Mouse (Mus musculus) spleen, adult 12 weeks (tissue): Measurements from ENCODE around the gene Galr3.
"Not testable (repeated sequence)": the region's sequence is repeated elsewhere in the genome, so short reads cannot be mapped to it uniquely, and the experiment has no call there.

Experiments used
- DNase-seq: peaks from one replicate; pipeline ENCODE4 v3.0.0; 2022; ENCODE audit warnings: low spot score

Gene Galr3

DNA sequence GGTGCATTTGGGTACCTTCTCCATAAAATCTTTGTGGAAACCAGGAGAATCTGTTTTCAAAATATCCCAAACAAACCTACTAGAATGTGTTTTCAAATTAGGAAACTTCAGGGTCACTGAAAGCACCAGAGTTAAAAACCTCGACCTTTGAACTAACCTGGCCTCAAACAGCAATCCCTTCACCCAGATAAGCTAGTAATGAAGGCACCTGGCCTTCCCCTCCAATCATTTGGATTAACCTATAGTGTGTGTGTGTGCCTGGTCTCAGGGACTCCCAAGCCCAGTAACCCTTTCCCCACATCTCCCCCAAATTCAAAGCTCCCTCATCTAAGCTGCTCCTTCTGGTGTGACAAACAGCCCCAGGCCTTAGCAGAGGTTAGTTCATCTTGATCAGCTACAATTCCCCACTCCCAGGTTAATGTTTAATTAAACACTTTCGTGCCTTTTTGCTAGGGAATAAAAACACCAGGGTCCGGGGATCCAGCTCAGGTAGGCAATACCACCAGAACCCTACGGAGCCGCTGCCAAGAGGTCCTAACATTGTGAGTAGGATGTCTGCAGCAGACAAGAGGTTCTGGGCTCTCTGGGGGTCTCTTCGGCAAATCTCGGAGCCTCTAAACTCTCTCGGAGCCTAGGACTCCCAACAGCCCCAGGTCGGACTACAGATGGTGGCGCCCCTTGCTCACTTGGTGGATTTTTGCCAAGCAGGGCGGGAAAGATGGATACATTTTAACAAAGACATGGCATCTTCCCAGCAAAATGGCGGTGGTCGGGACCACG is 15.0 kb upstream of the Galr3 start:
- DNase-seq, result no peak

DNA sequence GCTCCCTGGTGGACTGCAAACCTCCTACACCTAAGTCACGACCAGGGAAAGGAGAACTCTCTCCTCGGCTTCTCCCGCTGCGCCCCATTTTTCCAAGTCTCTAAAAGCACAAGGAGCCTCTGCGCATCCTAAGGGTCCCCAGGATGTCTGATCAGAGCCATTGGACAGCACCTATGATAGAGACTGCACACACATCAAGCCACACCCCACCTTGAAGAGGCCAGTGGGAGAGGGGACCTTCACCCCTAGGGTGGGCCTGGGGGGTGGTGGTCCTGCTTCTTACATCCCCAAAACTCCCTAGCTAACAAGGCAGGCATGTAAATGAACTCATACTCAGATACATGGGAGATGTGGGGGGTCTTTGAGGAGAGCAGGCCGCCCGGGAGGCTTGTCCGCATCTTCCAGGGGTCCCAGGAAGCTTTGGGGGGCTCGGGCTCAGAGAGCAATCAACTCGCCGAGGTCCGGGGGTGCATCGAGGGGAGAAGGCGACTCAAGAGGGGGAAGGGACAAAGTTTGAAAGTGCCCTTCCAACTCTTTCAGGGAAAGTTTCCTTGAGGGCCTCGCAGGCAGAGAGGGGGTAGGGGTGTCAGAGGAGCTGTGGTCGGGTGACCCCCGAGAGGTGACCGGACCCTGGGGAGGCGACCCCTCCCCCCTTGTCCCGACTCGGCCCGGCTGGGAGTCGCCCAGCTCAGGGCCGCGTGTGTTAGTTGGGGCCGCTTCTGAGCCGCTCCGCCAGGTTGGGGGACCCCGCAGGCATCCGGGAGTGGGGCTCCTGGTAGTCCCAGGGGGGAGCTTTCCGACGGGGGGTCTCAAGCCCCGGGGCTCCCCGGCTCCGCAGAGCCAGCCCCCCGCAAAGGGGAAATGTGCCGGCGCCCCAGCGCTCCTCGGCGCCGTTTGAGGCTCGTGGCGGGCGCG is 14.1 kb upstream of the Galr3 start:
- no peak for DNase-seq

DNA sequence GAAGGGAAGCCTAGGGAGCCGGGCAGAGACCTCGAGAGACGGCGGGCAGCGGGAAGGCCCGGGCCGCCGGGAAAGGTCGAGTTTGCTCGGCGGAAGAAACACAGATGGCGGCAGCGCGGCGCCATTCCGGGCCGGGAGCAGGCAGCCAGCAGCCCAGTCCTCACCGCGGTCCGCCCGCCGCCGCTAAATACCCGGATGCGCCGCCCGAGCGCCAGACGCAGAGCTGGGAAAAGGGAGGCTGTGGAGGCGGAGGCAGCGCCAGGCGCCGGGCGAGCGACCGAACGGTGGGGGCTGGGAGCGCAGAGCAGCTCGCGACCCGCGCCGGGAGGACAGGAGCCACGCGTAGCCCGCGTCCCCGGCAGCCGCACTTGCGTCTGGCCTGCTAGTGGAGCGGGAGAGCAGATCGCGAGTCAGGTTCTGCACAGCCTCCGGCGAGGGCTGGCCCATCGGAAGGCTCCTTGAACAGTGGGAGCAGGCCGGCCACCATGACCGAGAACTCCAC is 13.4 kb upstream of the Galr3 start, which contains the start of gene H1f0:
TSS of gene H1f0 (plus strand) at position 214 of the 502 bp plus-strand sequence.
- DNase-seq, result peak; percentile 50

DNA sequence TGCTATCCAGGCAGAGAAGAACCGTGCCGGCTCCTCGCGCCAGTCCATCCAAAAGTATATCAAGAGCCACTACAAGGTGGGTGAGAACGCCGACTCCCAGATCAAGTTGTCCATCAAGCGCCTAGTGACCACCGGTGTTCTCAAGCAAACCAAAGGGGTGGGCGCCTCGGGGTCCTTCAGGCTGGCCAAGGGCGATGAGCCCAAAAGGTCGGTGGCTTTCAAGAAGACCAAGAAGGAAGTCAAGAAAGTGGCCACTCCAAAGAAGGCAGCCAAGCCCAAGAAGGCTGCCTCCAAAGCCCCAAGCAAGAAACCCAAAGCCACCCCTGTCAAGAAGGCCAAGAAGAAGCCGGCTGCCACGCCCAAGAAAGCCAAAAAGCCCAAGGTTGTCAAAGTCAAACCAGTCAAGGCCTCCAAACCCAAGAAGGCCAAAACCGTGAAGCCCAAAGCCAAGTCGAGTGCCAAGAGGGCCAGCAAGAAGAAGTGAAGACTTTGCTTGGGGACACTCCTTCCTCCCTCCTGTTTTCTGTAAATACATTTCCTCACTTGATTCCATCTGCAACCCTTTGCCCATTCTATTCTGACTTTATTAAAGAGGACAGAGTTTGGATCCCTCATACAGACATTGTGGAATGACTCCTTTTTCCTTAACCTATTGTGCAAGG is 12.7 kb upstream of the Galr3 start:
- DNase-seq, result no peak

DNA sequence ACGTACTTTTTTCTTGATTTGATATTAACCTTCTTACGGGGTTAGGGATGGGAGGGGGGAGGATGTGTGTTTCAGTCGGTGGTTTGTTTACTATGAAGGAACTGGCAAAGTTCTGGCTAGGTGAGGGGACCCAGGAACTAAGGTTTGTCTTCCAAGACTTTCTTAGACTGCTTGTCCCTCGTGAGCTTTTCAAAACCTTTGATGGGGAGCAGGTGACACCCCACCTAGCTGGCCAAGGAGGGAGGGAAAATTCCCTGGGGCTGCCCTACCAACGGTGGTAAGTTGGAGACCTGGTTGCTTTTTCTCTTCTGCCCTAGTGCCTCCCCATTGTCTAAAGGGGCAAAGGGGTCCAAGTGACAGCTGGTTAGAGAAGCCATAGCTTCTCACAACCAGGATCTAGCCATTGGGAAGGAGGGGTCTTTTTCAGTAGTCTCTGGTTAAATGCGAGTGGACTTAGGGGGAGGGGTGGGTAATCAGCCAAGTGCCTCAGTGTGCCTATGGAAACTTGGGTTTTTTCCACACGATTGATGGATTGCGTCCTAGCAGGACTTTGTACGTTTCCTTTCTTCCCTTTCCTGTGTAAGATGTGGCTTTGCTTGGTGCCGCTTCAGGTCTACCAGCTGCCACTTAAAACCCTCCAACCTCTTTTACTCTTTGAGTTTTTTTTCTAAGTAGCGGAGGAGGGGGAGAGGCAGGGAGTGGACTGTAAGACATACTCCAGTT is 12.0 kb upstream of the Galr3 start:
- no peak for DNase-seq

DNA sequence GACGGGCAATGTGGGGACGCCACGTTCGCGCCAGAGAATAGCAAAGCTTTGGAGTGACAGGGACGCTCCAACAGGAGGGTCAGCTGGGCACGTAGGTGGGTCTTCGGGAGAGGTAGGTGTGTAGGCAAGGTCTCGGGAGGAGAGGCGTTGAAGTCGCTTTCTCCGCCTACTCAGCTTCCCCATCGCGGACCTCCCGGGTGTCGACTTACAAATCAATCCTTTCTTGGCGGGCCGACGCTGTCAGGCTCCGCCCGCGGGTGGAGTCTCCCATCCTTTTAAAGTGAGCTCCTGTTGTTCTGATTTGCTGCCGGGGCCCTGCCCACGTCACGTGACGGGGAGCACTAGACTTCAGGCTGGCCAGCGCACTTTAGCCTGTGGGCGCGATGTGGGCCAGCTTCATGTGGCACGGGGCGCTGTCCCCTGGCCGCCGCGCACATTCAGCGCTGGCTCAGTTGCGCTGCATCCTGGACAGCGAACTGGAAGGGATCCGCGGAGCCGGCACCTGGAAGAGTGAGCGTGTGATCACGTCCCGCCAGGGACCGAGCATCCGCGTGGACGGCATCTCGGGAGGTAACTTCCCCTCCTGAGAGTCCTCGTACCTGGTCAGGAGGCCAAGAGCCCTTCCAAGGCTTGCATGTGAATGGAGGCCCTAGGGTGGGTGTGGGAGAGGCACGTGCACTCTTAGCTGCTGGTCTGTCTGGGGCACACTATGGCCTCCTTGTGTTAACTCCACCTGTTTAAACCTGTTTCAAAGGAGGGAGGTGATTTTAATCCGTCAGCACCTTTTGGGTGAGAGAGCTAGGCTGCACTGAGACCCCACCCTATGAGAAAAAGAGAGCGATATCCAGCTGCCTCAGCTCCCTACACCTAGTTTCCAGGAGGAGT is 10.9 kb upstream of the Galr3 start:
- peak; percentile 41 for DNase-seq

DNA sequence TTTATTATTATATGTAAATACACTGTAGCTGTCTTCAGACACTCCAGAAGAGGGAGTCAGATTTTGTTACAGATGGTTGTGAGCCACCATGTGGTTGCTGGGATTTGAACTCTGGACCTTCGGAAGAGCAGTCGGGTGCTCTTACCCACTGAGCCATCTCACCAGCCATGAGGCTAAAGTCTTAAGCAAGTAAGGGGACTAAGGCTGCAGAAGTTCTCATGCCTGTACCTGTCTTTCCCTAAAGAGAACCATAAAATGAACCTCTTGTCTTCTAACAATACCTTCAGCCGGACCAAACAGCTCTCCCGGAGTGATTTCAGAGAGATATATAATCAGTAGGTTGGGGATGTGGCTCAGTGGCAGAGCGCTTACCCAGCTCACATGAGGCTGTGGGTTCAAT is 9.8 kb upstream of the Galr3 start:
- DNase-seq, result not testable (repeated sequence)

DNA sequence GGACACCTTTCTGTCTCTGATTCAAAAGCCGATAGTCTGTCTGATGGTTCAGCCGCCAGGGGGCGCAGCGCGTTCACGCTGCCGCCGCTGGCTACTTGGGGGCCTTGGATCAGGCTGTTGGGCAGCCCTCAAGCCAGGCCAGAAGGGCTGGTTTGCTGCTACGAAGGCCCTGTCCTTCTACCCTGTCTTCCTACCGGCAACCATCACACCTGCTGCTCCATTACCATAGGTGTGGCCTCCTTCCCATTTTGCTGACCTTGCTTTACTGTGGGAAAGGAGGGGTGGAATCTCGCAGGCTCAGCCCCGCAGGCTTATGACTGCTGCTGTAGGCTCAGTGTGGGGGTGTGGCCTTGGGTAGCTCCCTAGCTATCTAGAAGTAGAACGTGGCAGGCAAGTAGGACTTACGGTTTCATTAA is 3.8 kb upstream of the Galr3 start:
- peak; percentile 69 for DNase-seq

DNA sequence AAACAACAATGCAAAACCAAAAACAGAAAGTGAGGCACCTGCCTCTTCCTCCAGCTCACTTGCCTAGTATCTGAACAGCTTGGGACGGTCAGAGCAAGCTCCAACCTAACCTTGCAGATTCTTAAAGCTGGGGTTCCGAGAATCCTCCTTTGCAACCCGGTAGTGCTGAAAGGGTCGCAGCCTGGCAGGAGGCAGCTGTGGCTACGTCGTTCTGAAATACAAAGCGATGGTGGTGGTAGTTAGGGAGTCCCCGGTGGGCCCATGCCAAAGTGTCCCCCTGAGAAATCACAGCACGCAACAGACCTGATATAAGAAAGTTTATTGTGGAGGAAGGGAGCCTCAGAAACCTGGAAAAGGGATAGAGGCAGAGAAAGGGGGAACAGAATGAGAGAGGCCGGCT is 3.4 kb upstream of the Galr3 start:
- no peak for DNase-seq

DNA sequence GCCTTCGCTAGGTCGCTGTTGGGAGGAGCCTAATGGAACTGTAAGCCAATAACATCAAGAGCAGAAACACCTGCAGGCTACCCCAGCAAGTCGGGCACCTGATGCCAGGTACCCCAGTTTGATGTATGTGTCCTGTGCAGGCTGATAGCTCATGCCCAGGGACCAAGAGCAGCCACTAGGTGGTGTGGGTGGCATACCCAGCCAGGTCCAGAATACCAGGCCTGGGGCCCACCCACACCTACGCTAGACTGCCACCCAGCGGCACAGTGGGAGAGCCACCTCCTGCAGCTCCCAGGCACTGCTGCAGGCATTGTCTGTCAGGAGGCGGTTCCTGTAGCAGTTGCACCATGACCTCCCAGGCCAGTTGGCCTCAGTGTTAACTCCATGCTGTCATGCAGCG is 2.8 kb upstream of the Galr3 start:
- DNase-seq, result peak; percentile 81

DNA sequence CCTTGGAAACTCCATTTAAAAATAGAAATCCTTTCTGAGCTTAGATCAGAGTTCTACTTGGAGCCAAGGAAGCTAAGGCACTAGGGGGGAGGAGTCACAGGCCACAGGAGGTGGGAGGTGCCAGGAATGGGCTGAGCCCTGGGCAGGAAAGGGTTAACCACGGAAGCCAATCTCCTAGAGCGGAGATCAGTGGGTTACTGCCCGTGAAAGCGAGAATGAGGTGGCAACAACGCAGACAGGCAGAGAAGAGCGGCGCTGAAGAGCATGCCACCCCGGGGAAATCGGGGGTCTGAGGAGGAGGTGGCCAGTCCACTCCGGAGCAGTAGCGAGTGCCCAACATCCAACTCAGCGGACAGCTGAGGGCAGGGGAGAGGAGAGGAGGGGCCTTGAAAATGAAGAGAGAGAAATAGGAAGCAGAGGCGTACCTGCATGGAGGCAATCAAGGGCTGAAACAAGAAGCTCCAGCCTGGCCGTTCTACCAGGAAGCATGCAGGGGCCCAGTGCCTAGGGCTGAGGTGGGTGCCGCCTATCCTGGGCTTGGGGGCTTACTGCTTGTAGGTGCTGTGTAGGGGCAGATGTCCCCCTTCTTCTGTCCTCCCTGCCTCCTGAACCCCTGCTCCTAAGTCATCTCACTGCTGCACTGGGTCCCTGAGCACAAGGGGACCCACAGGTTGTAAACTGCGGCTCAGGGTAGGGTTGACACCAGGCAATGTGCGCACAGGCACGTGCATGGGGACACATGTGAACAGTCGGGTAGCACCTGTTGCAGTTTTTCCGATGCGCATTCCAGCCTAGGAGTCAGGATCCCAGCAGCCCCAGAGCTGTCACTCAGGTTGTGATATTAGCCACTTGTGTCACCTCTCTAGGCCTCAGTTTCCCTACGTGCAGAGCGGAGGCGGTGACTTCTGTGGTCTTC is 926 bp upstream of the Galr3 start:
- no peak for DNase-seq

DNA sequence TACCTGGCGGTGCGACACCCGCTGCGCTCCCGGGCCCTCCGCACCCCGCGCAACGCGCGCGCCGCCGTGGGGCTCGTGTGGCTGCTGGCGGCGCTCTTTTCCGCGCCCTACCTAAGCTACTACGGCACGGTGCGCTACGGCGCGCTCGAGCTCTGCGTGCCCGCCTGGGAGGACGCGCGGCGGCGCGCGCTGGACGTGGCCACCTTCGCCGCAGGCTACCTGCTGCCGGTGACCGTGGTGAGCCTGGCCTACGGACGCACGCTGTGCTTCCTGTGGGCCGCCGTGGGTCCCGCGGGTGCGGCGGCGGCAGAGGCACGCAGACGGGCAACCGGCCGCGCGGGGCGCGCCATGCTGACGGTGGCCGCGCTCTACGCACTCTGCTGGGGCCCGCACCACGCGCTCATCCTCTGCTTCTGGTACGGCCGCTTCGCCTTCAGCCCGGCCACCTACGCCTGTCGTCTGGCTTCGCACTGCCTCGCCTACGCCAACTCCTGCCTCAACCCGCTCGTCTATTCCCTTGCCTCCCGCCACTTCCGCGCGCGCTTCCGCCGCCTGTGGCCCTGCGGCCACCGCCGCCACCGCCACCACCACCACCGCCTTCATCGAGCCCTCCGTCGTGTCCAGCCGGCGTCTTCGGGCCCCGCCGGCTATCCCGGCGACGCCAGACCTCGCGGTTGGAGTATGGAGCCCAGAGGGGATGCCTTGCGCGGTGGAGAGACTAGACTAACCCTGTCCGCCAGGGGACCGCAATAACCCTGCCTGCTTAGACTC is 1.2 kb downstream of the Galr3 start:
- no peak for DNase-seq

DNA sequence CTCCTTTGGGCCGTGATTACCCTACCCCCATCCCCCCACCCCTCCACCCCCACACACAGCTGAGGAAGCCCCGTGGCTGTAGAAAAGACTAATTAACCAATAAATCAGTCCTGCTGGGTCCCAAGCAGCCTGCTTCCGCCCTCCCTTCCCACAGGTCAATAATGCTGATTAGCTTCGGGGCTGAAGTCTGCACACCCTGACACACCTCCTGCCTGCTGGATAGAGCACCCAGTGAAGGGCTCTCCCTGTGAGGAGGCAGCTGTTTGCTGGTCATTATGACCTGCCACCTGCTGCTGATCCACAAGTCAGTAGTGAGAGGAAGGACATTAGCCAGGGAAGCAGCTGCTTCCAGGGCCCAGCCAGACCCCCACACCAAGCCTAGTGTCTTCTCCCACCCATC is 3.2 kb downstream of the Galr3 start:
- DNase-seq, result no peak

DNA sequence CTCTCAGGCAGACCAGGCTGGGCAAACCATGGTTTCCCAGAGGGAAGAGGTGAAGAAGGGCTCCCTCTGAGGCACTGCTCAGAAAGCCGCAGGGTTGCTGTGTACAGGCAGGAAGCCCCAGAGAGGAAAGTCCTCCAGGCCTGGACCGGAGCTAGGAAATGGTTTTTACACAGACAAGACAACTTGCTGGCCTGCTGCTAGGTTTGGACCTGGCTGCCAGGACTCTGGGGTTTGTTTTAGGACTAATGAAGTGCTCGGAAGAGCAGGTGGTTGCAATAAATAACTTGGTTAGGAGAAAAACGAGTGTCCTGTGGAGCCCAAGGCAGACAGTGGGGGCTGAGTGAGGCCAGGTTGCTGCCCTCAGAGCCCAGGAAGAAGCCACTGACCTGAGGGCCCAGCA is 6.5 kb downstream of the Galr3 start:
- DNase-seq, result no peak

DNA sequence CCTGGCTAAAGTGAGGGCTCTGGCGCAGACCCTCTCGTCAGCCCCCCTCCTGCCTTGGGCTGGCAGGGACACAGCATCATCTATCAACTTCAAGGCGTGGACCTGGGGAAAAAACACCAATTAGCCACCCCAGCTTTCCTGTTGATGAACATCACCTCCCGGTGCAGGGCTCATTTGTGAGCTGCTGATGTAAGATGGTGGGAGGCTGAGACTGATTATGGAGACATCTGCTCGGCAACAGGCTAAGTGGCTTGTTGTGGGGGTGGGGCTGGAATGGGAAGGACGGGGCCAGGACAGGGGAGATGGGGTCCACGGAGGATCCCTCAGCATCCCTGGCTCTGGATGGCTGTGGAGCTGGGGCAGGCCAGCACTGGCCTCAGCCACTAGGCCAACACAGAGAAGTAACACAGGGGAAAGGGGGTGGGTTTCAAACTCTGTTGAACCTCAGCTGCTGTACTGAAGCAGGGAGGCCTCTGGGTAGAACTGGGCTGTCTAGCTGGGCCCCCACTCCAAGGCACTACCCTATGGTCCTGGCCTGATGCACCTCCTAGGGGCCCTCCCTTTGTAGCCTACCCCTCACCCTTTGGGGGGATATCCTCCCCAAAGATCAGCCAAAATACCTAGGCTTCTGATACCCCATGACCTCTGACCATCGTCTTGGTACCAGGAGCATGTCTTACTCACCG is 8.6 kb downstream of the Galr3 start:
- no peak for DNase-seq

DNA sequence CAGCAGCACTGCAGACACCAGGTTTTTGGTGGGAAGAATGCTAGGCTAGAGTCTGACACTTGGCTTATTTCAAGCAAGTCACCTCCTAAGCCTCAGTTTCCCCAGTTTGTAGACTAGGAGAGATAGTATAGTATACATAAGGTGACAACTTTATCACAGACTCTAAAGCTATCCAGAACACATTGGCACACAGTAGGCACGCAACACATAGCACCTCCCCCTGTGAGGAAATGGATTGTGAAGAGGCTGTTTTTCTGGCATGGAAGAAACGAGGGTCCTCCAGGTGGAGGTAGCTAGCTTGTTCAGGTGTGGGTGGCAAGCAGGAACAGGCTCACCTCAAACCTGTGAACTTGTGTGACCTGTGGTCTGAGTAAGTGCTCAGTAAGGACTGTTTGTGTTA is 9.3 kb downstream of the Galr3 start:
- DNase-seq, result no peak

DNA sequence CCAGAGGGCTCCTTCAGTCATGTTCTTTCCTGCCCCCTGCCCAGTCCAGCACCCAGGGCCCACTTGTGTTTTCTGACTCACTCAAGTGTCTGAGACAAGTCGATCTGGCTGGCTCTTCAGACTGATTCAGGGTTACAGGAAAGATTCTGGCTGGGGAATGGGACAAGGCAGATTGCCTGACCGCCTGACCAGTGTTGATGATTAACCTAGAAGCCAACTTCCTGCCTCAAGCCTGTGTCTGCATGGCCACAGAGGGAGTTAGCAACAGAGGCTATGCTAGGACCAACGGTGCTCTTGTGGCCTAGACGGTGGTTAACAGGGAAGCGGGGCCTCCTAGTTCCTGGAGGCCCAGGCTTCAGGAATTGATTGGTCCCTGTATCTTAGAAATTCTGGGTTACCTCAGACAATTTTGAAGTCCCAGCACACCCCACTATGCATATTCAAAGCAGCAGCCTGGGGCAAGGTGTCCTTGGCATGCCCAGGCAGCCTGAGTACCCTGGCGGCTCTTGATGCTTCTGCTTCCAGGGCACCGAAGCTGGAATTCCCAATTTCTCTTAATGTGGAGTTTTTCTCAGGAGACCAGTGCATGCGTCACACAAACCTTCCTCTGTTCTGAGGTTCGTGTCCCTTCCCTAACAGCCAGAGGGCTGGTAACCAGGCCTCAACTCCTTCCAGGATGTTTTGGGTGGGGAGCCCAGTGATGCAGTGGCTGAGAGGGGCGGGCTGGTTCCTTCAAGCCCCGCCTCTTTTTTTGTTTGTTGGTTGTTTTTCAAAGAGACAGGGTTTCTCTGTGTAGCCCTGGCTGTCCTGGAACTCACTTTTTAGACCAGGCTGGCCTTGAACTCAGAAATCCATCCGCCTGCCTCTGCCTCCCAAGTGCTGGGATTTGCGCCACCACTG is 10.0 kb downstream of the Galr3 start:
- DNase-seq, result no peak
